Mouse (Mus musculus): ENCODE measurements around the gene Dhx35. TPM values are rescaled to one million over a fixed set of nuclear protein-coding genes. Genes with fewer than 3 reads are reported as not detected.

The Dhx35 gene
- polyA plus RNA-seq, 1 experiment: 16.8 TPM

GRCm38 (mm10) chr2:158898469-158899196 lies 104.0 kb downstream of the Dhx35 start:
- TF ChIP-seq CTCF (IDR thresholded peaks at IDR 0.05; ENCODE audit: insufficient read depth, low read length): no peak
- no peak for TF ChIP-seq POLR2A (IDR thresholded peaks at IDR 0.05; ENCODE audit: borderline replicate concordance, extremely low read depth, low read depth, low read length)
- 33% methylated on average over 13 of the region's 13 CpGs for WGBS
- no peak for DNase-seq
- Histone ChIP-seq H3K4me1 (ENCODE audit: control insufficient read depth, insufficient read depth, low read length) (no peaks in the 10 kb centered on the region), H3K4me3 (replicated peaks; ENCODE audit: extremely low read depth, low read depth, low read length) (no peak overlapping the region)

Other genes with a start within 250 kb of the Dhx35 start
- gene Slc32a1, start 184.0 kb upstream of the Dhx35 start, polyA plus RNA-seq (2012; rRNA removed): not detected in 2 replicates
- 8.1 and 9.0 TPM in 2 replicates for gene Actr5, start 169.9 kb upstream of the Dhx35 start, polyA plus RNA-seq (2012; rRNA removed)
- gene Ppp1r16b, start 129.4 kb upstream of the Dhx35 start, polyA plus RNA-seq (2012; rRNA removed): 31.6 and 43.5 TPM in 2 replicates
- gene Fam83d, start 26.7 kb upstream of the Dhx35 start, polyA plus RNA-seq (2012; rRNA removed): 1.9 and 6.7 TPM in 2 replicates

Data from lung, adult 2 months (tissue).